8 mouse cellular contexts compared by ENCODE assay signal in the genomic region with DNA sequence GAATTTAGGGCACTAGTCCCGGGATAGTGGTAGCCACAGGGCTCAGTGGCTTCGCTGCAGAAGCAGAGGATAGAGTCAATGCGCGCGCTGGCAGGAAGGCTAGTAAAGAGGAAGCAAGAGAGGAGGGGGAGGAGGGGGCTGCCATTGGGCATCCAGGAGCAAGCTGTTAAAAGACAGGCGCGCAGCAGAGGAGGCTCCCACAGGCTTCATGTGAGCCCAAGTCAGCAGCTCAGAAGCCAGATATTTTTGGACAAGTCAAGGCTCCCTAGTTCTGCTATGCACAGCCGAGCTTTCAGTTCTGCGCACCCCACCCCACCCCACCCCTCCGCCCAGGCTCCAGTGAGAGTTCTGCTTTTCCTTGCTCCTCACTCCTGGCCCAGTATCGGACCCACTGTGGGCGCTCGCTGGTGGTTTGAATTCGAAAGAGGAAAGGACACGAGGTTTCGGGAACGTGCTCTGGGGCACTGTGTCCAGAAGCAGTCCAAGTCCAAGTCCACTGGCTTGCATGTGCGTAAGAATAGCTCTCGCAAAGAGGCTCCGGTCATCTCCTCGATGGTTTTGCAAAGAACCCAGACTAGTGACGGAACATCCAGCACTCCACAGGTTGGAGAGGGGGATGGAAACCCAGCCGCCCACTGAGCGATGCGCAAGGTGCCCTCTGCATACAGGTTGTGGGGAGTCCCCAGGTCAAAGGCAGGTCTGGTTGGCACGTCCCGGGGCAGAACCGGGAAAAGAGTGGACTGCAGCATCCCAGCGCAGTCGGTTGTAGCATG. TPM values are rescaled to one million over a fixed set of nuclear protein-coding genes. Genes with fewer than 3 reads are reported as not detected.
A peak's percentile ranks its signal among the peaks of the same experiment; 100 is the strongest.
DNase-seq lines count a peak whose midpoint lies in the region; ATAC-seq and TF ChIP-seq lines count a peak whose summit lies in the region.

No protein-coding gene starts in this region.

- no peak for TF ChIP-seq CTCF in G1E (IDR thresholded peaks at IDR 0.05; ENCODE audit: low read depth, low read length)
- TF ChIP-seq CTCF in embryonic fibroblast, embryonic 13.5 days (IDR thresholded peaks at IDR 0.05; ENCODE audit: borderline replicate concordance, insufficient read depth, low read length), result no peak

- H3K4me1 ChIP-seq in G1E (ENCODE audit: insufficient read depth, low read depth, low read length), result peaks cover 51% of the 10 kb centered on the region
- H3K4me1 ChIP-seq in embryonic fibroblast, embryonic 13.5 days (ENCODE audit: control insufficient read depth, insufficient read depth, low read length), result peaks cover 4% of the 10 kb centered on the region; the same call in 1 of the 2 replicates
- peaks cover 40% of the 10 kb centered on the region for H3K4me1 ChIP-seq in limb, embryonic 12.5 days (replicated peaks)
- peaks cover 54% of the 10 kb centered on the region for H3K4me1 ChIP-seq in midbrain, embryonic 10.5 days
- peaks cover 9% of the 10 kb centered on the region; the same call in 1 of the 2 replicates for H3K4me1 ChIP-seq in stomach, embryonic 15.5 days

- peak overlapping the region; percentile 85 for H3K9ac ChIP-seq in limb, embryonic 12.5 days (replicated peaks)
- H3K9ac ChIP-seq in stomach, embryonic 15.5 days, result peak overlapping the region; percentile 56

- WGBS in limb, embryonic 12.5 days, result under 1% methylated on average over 30 of the region's 30 CpGs
- WGBS in midbrain, embryonic 10.5 days, result under 1% methylated on average over 30 of the region's 30 CpGs
- WGBS in stomach, embryonic 15.5 days, result 0% methylated on average over 30 of the region's 30 CpGs

- peak; percentile 49 for TF ChIP-seq POLR2A in embryonic fibroblast, embryonic 13.5 days (IDR thresholded peaks at IDR 0.05; ENCODE audit: low read depth, low read length)

- H3K27ac ChIP-seq in embryonic fibroblast, embryonic 13.5 days (ENCODE audit: insufficient read depth, low read length), result peak overlapping the region; percentile 64
- H3K27ac ChIP-seq in limb, embryonic 12.5 days, result peak overlapping the region; percentile 66
- H3K27ac ChIP-seq in midbrain, embryonic 10.5 days (replicated peaks), result peak overlapping the region; percentile 98
- peak overlapping the region; percentile 80 for H3K27ac ChIP-seq in stomach, embryonic 15.5 days

- H3K27me3 ChIP-seq in G1E (ENCODE audit: insufficient read depth, low read length), result no peaks in the 10 kb centered on the region
- H3K27me3 ChIP-seq in limb, embryonic 12.5 days, result no peaks in the 10 kb centered on the region; the same call in 1 of the 2 replicates
- peaks cover 20% of the 10 kb centered on the region for H3K27me3 ChIP-seq in midbrain, embryonic 10.5 days (ENCODE audit: low read depth, poor library complexity, severe bottlenecking)
- no peaks in the 10 kb centered on the region for H3K27me3 ChIP-seq in stomach, embryonic 15.5 days (replicated peaks)

- no peak for ATAC-seq in G1E (ENCODE audit: extremely low read depth, insufficient number of reproducible peaks, low FRiP score, poor library complexity, severe bottlenecking)
- peak; percentile 78 for ATAC-seq in limb, embryonic 12.5 days (ENCODE audit: insufficient number of reproducible peaks, insufficient read depth, low FRiP score, low TSS enrichment, low read depth)
- peak; percentile 28; the same call in 1 of the 2 replicates for ATAC-seq in stomach, embryonic 15.5 days (ENCODE audit: insufficient read depth, low FRiP score, low read depth)

- H3K9me3 ChIP-seq in G1E (replicated peaks), result no peaks in the 10 kb centered on the region
- H3K9me3 ChIP-seq in limb, embryonic 12.5 days, result no peaks in the 10 kb centered on the region
- H3K9me3 ChIP-seq in midbrain, embryonic 10.5 days (replicated peaks), result no peaks in the 10 kb centered on the region
- no peaks in the 10 kb centered on the region for H3K9me3 ChIP-seq in stomach, embryonic 15.5 days

- peak overlapping the region; percentile 86 for H3K4me3 ChIP-seq in G1E (ENCODE audit: low read depth, low read length)
- peak overlapping the region; percentile 66 for H3K4me3 ChIP-seq in embryonic fibroblast, embryonic 13.5 days (ENCODE audit: insufficient read depth, low read length)
- peak overlapping the region; percentile 81 for H3K4me3 ChIP-seq in limb, embryonic 12.5 days (replicated peaks)
- peak overlapping the region; percentile 74 for H3K4me3 ChIP-seq in midbrain, embryonic 10.5 days
- H3K4me3 ChIP-seq in stomach, embryonic 15.5 days (replicated peaks), result peak overlapping the region; percentile 67

- intact Hi-C loops in heart, postnatal 25 days (cut with DNase I), result loop anchor here (5.0 kb wide), 1 partner anchor 43 kb away; no protein-coding TSS in a partner anchor

- peaks cover 31% of the 10 kb centered on the region for H3K36me3 ChIP-seq in G1E (replicated peaks)
- H3K36me3 ChIP-seq in limb, embryonic 12.5 days, result no peaks in the 10 kb centered on the region
- peaks cover 6% of the 10 kb centered on the region for H3K36me3 ChIP-seq in midbrain, embryonic 10.5 days
- H3K36me3 ChIP-seq in stomach, embryonic 15.5 days, result no peaks in the 10 kb centered on the region

- DNase-seq in adrenal gland, adult (ENCODE audit: inconsistent age in 2 of 2, low spot score in 1 of 2), result peak; percentile 49 to 84
- DNase-seq in adrenal gland, adult 8-10 months, result no peak
- DNase-seq in G1E (ENCODE audit: low spot score), result peak; percentile 48
- DNase-seq in heart, postnatal 25 days (ENCODE audit: low spot score), result peak; percentile 30
- DNase-seq in midbrain, embryonic 10.5 days (ENCODE audit: low spot score), result peak; percentile 68

- H3K4me2 ChIP-seq in limb, embryonic 12.5 days, result peak overlapping the region; percentile 93
- H3K4me2 ChIP-seq in stomach, embryonic 15.5 days, result peak overlapping the region; percentile 96

RNA-seq across cellular contexts. Expression of a gene that starts 0.8 kb away (rescaled TPM):
- 10 to 100 TPM; 55.7 to 76.3 (median 61.3) TPM for total RNA-seq in adrenal gland, adult 8-10 months (2022)
- 18.5 and 41.2 TPM in 2 replicates for total RNA-seq in G1E (2014; fragmentation: Nextera tagmentation)
- 17.5 and 18.2 TPM in 2 replicates for total RNA-seq in G1E (2017)
- polyA plus RNA-seq in G1E (2012), result 21.4 and 22.5 TPM in 2 replicates
- 48.3 and 51.8 TPM in 2 replicates for polyA plus RNA-seq in embryonic fibroblast, embryonic 13.5 days (2011; ENCODE audit: insufficient read length, low read depth, missing spikeins)
- total RNA-seq in heart, postnatal 25 days (2021), result 1 to 10 TPM; 8.4 to 9.0 TPM
- 31.4 and 35.0 TPM in 2 replicates for polyA plus RNA-seq in limb, embryonic 12.5 days (2016; fragmentation: Nextera tagmentation; extraction: Ambion mirVana)
- 28.1 and 30.7 TPM in 2 replicates for polyA plus RNA-seq in midbrain, embryonic 10.5 days (2016; fragmentation: Nextera tagmentation; extraction: Ambion mirVana)
- polyA plus RNA-seq in stomach, embryonic 15.5 days (2015; fragmentation: Nextera tagmentation; extraction: Ambion mirVana), result 19.8 and 20.5 TPM in 2 replicates
